Mouse (Mus musculus) liver, embryonic 11.5 days (tissue): ENCODE results near the gene Trmt44. TPM values are rescaled to one million over a fixed set of nuclear protein-coding genes. Genes with fewer than 3 reads are reported as not detected.
A peak's percentile ranks its signal among the peaks of the same experiment; 100 is the strongest.

Experiments
- ATAC-seq: fragments of 200-750 bp; cut with Nextera tagmentation; replicated peaks from 2 replicates; pipeline ENCODE4 v1.8.0; 2017; ENCODE audit warnings: moderate number of reproducible peaks, mild to moderate bottlenecking, moderate TSS enrichment, moderate library complexity; ENCODE audit not compliant: low FRiP score
- DNase-seq: peaks from one replicate; pipeline ENCODE4 v3.0.0-alpha.2; 2017; ENCODE audit warnings: low spot score
- H3K27ac ChIP-seq: fragments of 300-500 bp; sonication (generic); 2 replicates; pipeline ENCODE4 v1.5.1; 2014; ENCODE audit warnings: mild to moderate bottlenecking, low read depth, low read length, control low read depth
- H3K27me3 ChIP-seq: fragments of 300-500 bp; sonication (generic); replicated peaks from 2 replicates; pipeline ENCODE4 v1.6.1; 2014; ENCODE audit warnings: low read length, mixed read lengths; ENCODE audit not compliant: control insufficient read depth, insufficient read depth
- H3K36me3 ChIP-seq: fragments of 300-500 bp; sonication (generic); 2 replicates; pipeline ENCODE4 v1.6.1; 2014; ENCODE audit warnings: mild to moderate bottlenecking, low read length, moderate library complexity, mixed read lengths; ENCODE audit not compliant: control insufficient read depth, insufficient read depth
- H3K4me1 ChIP-seq: fragments of 300-500 bp; sonication (generic); replicated peaks from 2 replicates; pipeline ENCODE4 v1.6.1; 2014; ENCODE audit warnings: low read length, mixed read lengths; ENCODE audit not compliant: control insufficient read depth, insufficient read depth
- H3K4me2 ChIP-seq: fragments of 300-500 bp; sonication (generic); 2 replicates; pipeline ENCODE4 v1.6.1; 2014; ENCODE audit warnings: mild to moderate bottlenecking, control low read depth, moderate library complexity
- H3K4me3 ChIP-seq: fragments of 300-500 bp; sonication (generic); 2 replicates; pipeline ENCODE4 v1.5.1; 2014; ENCODE audit warnings: low read depth, low read length, control low read depth
- H3K9ac ChIP-seq: fragments of 300-500 bp; sonication (generic); 2 replicates; pipeline ENCODE4 v1.6.1; 2014; ENCODE audit warnings: low read depth, low read length, control low read depth
- H3K9me3 ChIP-seq: fragments of 300-500 bp; sonication (generic); 2 replicates; pipeline ENCODE4 v1.6.1; 2016; ENCODE audit warnings: low read length, inconsistent platforms, mixed read lengths; ENCODE audit not compliant: control insufficient read depth
- whole genome bisulfite sequencing: fragments of 180-500 bp; shearing (Covaris S2); extraction: QIAGEN DNeasy Blood & Tissue Kit; methylation state at CpG from one replicate; pipeline ENCODE4 v1.1.7; 2014; 5-methylcytosine and 5-hydroxymethylcytosine counted together
- polyA plus RNA-seq: library from polyadenylated mRNA; unstranded; fragments of >200 nt; fragmentation: Nextera tagmentation; extraction: Ambion mirVana; gene quantifications from 2 replicates; pipeline ENCODE4 v1.2.1, GENCODE M21; 2014

Gene Trmt44
- polyA plus RNA-seq, 1 experiment from 2014 or later, result 9.2 TPM

DNA sequence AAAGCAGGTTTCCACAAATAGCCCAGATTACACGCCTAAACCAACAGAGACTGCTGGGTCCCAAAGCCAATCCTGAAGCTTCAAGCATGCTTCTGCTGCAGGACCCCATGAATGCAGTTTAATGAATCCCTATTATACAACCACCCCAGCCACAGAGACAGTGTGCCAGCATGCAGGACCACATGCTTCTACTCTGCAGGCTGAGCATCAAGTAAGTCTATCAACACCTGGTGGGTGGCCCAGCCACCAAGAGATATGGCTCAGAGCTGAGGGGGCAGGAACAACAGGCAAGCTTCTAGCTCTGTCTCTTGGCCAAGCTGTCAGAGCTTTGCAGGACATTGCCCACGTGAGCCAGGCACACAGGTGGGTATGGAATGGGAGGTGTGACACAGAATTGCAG lies 12.3 kb downstream of the Trmt44 start:
- WGBS, result 92% methylated on average over 2 of the region's 2 CpGs
- ATAC-seq (no peak), DNase-seq (no peak)
- Histone ChIP-seq H3K4me2 (no peak overlapping the region), H3K9ac (no peak overlapping the region), H3K9me3 (no peaks in the 10 kb centered on the region), H3K4me1 (peaks cover 6% of the 10 kb centered on the region; the same call in 1 of the 2 replicates), H3K27me3 (no peaks in the 10 kb centered on the region), H3K4me3 (no peak overlapping the region), H3K27ac (no peak overlapping the region), H3K36me3 (peaks cover 32% of the 10 kb centered on the region)

DNA sequence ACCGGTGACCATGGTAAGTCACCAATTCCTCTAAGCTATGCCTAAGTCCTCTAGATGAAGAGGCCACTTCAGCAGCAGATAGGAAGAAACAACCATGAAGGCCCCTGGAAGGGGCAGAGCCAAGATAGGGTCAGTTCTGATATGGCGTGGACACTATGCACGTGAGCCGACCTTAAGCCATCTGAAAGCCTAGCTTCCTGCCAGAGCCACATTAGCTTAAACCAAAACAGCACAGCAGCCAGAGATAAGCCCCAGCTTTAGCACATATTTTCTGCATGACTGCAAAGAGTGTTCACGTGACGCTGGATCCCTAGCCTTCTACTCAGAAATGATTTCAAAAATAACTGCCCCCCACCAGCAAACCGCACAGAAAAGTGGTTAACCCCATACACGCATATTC lies 15.4 kb downstream of the Trmt44 start:
- no peak overlapping the region for H3K4me3 ChIP-seq
- H3K27ac ChIP-seq, result peak overlapping the region; percentile 30
- ATAC-seq (no peak), DNase-seq (no peak)
- WGBS, result 62% methylated on average over 8 of the region's 8 CpGs
- H3K9me3 ChIP-seq, result no peaks in the 10 kb centered on the region
- H3K4me1 ChIP-seq, result peaks cover 6% of the 10 kb centered on the region; the same call in 1 of the 2 replicates
- H3K4me2 ChIP-seq, result no peak overlapping the region
- peaks cover 26% of the 10 kb centered on the region for H3K36me3 ChIP-seq
- H3K9ac ChIP-seq, result no peak overlapping the region
- no peaks in the 10 kb centered on the region for H3K27me3 ChIP-seq

DNA sequence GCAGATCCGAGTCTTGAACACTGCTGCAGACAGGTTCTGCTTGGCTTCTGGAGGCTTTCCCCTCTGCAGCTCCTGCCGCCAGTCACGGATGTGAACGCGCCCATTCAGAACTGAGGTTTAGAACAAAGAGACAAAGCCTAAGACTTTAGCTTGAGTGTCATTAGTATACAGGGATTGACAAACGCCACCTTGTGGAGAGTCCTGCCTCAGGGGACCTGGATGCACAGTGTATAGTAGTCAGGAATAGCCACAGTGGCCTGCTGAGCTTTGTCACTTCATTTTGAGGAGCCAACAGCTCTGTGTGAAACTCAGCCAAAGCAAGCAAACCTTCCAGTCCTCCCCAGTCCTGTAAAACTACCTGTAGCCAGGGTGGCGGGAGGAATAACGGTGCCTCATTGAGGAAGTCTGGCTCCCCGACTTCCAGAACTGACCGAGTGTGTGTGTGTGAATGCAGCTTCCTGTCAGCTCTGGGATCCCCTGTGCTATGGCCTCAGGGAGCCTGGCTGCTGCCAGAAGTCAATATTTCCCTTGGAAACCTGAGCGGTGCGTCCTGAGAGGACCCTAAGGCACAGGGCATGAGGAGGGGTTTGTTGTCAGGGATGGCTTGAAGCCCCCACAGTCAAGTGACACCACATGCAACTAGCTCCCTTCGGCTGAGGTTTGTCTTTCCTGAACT lies 16.8 kb downstream of the Trmt44 start:
- DNase-seq, result no peak
- ATAC-seq, result no peak
- Histone ChIP-seq H3K4me1 (peaks cover 6% of the 10 kb centered on the region; the same call in 1 of the 2 replicates), H3K36me3 (peaks cover 18% of the 10 kb centered on the region), H3K9me3 (no peaks in the 10 kb centered on the region), H3K27ac (no peak overlapping the region), H3K4me3 (no peak overlapping the region), H3K4me2 (no peak overlapping the region), H3K27me3 (no peaks in the 10 kb centered on the region), H3K9ac (no peak overlapping the region)
- WGBS, result 80% methylated on average over 13 of the region's 13 CpGs

DNA sequence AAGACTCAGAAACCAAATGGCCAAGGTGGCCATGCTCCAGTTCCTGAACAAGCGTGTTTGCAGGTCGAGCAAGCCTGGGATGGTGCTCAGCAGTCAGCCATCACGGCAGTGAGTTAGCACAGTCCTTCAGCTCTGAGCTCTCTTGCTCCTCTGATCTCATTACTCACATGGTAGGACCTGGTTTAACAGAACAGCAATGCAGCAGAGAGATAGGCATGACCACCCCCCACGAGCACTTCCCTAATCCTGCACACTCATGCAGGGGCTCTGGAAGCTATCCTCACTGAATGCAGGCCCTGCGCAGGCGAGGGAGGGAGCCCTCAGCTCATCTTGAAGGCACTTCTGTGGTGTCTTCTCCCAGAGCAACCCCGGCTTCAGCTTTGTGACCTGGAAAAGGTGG lies 18.5 kb downstream of the Trmt44 start:
- no peak overlapping the region for H3K4me2 ChIP-seq
- no peaks in the 10 kb centered on the region for H3K27me3 ChIP-seq
- ATAC-seq, result no peak
- no peak for DNase-seq
- H3K4me1 ChIP-seq, result peaks cover 6% of the 10 kb centered on the region; the same call in 1 of the 2 replicates
- H3K36me3 ChIP-seq, result peaks cover 13% of the 10 kb centered on the region; the same call in 1 of the 2 replicates
- no peak overlapping the region for H3K4me3 ChIP-seq
- no peak overlapping the region for H3K9ac ChIP-seq
- H3K27ac ChIP-seq, result no peak overlapping the region
- no peaks in the 10 kb centered on the region for H3K9me3 ChIP-seq
- 74% methylated on average over 7 of the region's 7 CpGs for WGBS

DNA sequence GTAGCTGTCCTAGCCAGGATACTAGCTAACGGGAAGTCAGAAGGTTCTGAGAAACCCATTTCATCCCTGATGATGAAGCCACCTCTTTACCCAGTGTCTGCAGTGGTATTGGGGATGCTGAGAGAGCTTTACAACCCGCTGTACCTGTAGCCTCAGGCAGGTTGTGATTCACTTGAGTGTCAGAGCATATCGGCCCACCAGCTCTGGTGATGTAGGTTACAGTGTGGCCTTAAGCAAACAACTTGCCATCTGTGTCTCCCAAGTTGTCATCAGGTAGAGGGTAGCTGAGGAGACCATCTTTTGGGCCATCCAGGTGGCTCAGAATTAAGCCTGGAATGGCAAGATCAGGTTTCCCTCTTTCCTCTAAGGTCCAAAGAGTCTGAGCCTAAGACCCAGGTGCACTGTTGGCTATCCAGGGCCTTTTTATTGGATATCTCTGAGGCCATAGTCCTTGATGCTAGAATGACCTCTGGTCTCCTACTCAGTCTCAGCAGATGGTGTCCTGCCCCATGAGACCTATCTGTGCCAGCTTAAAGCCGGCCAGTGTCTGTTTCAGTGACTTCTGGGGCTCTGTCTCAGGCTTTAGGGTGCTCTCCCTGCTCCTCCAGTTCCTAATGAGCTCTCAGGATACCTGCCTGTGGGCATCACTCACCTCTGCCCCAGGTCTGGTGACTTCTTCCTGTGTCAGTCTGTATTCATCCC lies 21.9 kb downstream of the Trmt44 start:
- no peak overlapping the region for H3K27ac ChIP-seq
- ATAC-seq (no peak), DNase-seq (no peak)
- 76% methylated on average over 4 of the region's 4 CpGs for WGBS
- no peaks in the 10 kb centered on the region for H3K9me3 ChIP-seq
- H3K4me3 ChIP-seq, result no peak overlapping the region
- H3K4me1 ChIP-seq, result no peaks in the 10 kb centered on the region
- no peak overlapping the region for H3K4me2 ChIP-seq
- H3K27me3 ChIP-seq, result no peaks in the 10 kb centered on the region
- no peak overlapping the region for H3K9ac ChIP-seq
- peaks cover 7% of the 10 kb centered on the region; the same call in 1 of the 2 replicates for H3K36me3 ChIP-seq

DNA sequence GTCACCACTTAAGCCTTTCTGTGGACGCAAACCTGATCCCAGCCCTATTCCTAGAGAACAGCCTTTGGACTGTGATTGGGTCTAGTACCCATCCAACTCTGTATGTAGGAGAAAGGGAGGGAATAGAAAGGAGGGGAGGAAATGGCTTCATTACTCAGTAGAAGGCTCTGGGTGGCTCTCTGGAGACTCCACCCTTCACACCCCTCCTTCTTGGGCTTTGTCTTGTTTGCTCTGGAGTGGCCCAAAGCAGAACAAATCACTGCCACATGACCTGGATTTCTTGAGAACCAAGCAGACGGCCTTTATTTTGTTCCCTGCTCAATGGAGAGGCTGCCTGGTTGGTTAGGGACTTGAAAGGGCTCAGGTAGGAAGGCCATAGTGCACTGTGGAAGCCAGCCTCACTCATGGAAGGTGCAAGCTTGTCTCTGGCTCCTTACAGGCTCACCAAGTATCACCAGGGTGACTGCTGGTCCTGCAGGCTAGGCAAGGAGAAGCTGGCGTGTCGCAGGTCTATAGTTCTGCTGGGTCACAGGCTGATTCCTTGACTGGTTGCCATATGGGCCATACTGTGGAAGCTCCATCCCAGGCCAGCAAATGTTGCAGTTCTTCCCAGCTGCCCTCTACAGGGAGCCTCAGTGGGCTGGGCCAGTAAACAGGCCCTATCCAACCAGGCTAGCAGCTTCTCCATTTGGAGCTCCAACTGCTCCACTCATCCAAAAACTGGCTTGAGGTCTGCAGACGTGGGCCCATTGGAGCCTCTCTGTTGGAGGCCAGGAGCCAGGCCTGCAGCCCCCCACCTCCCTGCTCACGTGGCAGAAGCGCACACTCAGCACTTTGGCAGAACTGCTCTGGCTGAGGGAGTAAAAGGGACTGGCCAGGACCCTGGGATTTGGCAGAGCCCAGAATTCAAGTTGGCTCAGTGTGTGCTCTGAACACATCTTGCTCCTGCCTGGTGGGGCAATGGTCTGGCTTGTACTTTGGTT lies 22.7 kb downstream of the Trmt44 start:
- ATAC-seq (no peak), DNase-seq (no peak)
- no peak overlapping the region for H3K4me3 ChIP-seq
- no peaks in the 10 kb centered on the region for H3K9me3 ChIP-seq
- 0 out of 2 replicates have a peak, but pooled peaks cover 2% of the 10 kb centered on the region for H3K36me3 ChIP-seq
- H3K27me3 ChIP-seq, result no peaks in the 10 kb centered on the region
- H3K27ac ChIP-seq, result no peak overlapping the region
- no peak overlapping the region for H3K4me2 ChIP-seq
- no peak overlapping the region for H3K9ac ChIP-seq
- H3K4me1 ChIP-seq, result no peaks in the 10 kb centered on the region
- WGBS, result 40% methylated on average over 7 of the region's 7 CpGs

DNA sequence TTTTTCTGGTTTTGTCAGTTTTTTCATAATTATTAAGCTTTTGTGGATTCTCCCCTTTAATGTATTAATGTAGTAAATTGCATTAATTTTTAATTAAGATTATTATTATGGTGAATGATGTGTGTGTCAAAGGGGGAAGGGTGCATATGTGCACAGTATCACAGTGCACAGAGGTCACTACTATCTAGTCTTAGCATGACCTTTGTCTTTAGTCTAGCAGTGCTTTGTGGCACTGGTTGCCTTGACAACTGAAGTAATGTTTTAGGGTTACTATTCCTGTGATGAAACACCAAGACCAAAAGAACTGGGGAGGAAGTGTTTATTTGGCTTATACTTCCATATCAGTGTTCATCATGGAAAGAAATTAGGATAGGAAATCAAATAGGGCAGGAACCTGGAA lies 28.7 kb downstream of the Trmt44 start:
- H3K36me3 ChIP-seq, result no peaks in the 10 kb centered on the region
- no peak for DNase-seq
- no peaks in the 10 kb centered on the region for H3K9me3 ChIP-seq
- no peaks in the 10 kb centered on the region for H3K27me3 ChIP-seq
- no peak overlapping the region for H3K4me2 ChIP-seq
- H3K27ac ChIP-seq, result no peak overlapping the region
- ATAC-seq, result no peak
- no peak overlapping the region for H3K9ac ChIP-seq
- no peak overlapping the region for H3K4me3 ChIP-seq
- no peaks in the 10 kb centered on the region for H3K4me1 ChIP-seq

DNA sequence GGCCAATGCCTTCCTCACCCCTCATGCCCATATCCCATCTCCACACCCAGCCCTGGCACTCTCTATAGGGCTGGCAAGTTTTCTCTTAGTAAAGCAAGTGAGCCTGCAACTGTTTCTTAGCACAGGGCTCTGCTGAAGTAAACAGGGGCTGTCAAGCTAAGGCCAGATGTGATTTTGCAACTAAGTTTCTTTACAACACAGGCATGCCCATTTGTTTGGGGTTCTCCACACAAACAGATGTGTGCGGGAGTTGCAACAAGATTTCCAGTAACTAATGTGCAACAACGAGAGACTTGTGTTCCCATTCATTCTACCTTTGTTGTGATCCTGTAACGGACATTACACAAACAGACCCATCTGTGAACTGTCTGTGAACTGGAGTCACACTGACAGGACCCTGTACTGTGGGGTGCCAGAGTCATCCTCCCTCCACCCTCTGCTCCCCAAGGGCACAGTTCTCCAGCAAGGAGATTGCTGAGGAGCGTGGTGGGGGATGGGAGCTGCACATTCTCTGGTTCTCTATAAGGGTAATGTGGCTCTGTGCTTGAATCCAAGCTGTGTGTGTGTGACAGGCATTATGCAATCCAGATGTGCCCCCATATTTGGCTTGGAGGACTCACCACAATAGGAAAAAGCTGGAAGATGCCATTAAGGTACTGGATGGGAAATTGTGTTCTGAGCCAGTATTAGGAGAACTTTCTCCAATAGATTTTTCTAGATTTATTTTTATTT lies 33.6 kb downstream of the Trmt44 start:
- Histone ChIP-seq H3K9me3 (no peaks in the 10 kb centered on the region), H3K9ac (no peak overlapping the region), H3K4me2 (no peak overlapping the region), H3K27me3 (no peaks in the 10 kb centered on the region), H3K4me1 (no peaks in the 10 kb centered on the region; the same call in 1 of the 2 replicates), H3K4me3 (no peak overlapping the region), H3K36me3 (no peaks in the 10 kb centered on the region), H3K27ac (no peak overlapping the region)
- WGBS, result 65% methylated on average over 4 of the region's 4 CpGs
- DNase-seq (no peak), ATAC-seq (no peak)
